Mouse (Mus musculus) thymus, adult 2 months (tissue): ENCODE results near the gene Zbtb20.

Experiments used
- CTCF ChIP-seq: fragments of 200-500 bp; IDR thresholded peaks from 2 replicates; pipeline ENCODE4 v1.5.1; 2012; ENCODE audit warnings: mild to moderate bottlenecking, control low read depth, low read length, moderate library complexity, borderline replicate concordance; ENCODE audit not compliant: control insufficient read depth, poor library complexity, insufficient read depth; ENCODE audit errors: extremely low read depth
- POLR2A ChIP-seq: fragments of 200-500 bp; IDR thresholded peaks from 2 replicates; pipeline ENCODE4 v1.6.1; 2012; ENCODE audit warnings: mild to moderate bottlenecking, low read length, control low read depth, moderate library complexity; ENCODE audit not compliant: control insufficient read depth, poor library complexity, insufficient read depth; ENCODE audit errors: extremely low read depth

DNA sequence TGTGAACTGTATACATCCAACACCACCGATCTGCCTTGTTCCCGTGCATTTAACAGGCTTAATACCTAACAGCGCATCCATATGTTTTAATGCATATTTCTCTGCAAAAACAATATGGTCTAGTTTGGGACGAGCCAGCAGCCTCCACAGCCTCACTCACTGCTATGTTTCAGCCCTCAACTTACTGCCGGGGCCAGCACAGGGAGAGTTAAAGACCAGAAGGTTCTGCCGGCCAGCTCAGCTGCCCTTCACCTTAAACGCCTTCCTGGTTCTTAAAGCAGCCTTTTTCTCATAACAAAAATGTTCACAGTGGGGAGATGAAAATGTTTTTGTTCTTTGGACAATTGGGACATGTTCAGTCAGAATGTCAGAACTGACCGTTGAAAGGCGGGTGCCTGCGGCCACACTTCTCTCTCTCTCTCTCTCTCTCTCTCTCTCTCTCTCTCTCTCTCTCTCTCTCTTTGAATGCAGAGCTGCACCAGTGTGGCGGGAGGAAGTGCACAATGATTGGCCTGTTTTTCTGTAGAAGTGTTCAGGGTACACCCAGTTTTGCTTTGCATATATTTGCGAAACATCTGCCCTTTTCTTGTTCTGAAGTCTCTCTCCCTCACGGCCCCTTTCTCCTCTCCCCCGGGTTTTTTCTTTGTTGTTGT, 697.6 kb downstream of the Zbtb20 start:
- TF ChIP-seq CTCF (no peak), POLR2A (no peak)
